Mouse (Mus musculus) spleen, adult 2 months (tissue): Measurements from ENCODE around the gene Ntan1.

Experiments
- CTCF ChIP-seq: fragments of 200-500 bp; IDR thresholded peaks from 2 replicates; pipeline ENCODE4 v1.5.1; 2011; ENCODE audit warnings: mild to moderate bottlenecking, inconsistent platforms; ENCODE audit not compliant: insufficient read depth, insufficient read length, insufficient replicate concordance; ENCODE audit errors: extremely low read depth
- POLR2A ChIP-seq: fragments of 200-500 bp; IDR thresholded peaks from 2 replicates; pipeline ENCODE4 v1.6.1; 2011; ENCODE audit warnings: low read depth, low read length, inconsistent platforms

GRCm38 (mm10) chr16:13781216-13781615 lies 37.4 kb upstream of the Ntan1 start:
- no peak for TF ChIP-seq CTCF
- no peak for TF ChIP-seq POLR2A
